Mouse (Mus musculus): ENCODE measurements around the gene Slc35d3.

GRCm38 (mm10) chr10:19884409-19884808, 33.1 kb upstream of the Slc35d3 start:
- TF ChIP-seq CTCF (IDR thresholded peaks at IDR 0.05; ENCODE audit: borderline replicate concordance, insufficient read depth, low read depth, low read length) (no peak), POLR2A (IDR thresholded peaks at IDR 0.05; ENCODE audit: borderline replicate concordance, insufficient read depth, low read length) (no peak)
